Mouse (Mus musculus) intestine, embryonic 14.5 days (tissue): Measurements from ENCODE around the gene Actrt3. TPM values are rescaled to one million over a fixed set of nuclear protein-coding genes. Genes with fewer than 3 reads are reported as not detected.

Source experiments
- ATAC-seq: fragments of 200-750 bp; cut with Nextera tagmentation; replicated peaks from 2 replicates; pipeline ENCODE4 v1.8.0; 2017; ENCODE audit warnings: low read depth, moderate number of reproducible peaks, moderate TSS enrichment, moderate library complexity; ENCODE audit not compliant: low FRiP score, low TSS enrichment
- DNase-seq: peaks from one replicate; pipeline ENCODE4 v3.0.0-alpha.2; 2018; ENCODE audit warnings: low spot score
- H3K27ac ChIP-seq: fragments of 300-500 bp; sonication (generic); 2 replicates; pipeline ENCODE4 v1.5.1; 2014; ENCODE audit warnings: low read depth, mild to moderate bottlenecking, control low read depth
- H3K27me3 ChIP-seq: fragments of 300-500 bp; sonication (generic); replicated peaks from 2 replicates; pipeline ENCODE4 v1.6.1; 2014; ENCODE audit warnings: low read length, control low read depth; ENCODE audit not compliant: control insufficient read depth, insufficient read depth
- H3K36me3 ChIP-seq: fragments of 300-500 bp; sonication (generic); 2 replicates; pipeline ENCODE4 v1.6.1; 2014; ENCODE audit warnings: low read length, control low read depth; ENCODE audit not compliant: control insufficient read depth, insufficient read depth
- H3K4me1 ChIP-seq: fragments of 300-500 bp; sonication (generic); replicated peaks from 2 replicates; pipeline ENCODE4 v1.6.1; 2014; ENCODE audit warnings: low read length, control low read depth, mixed read lengths; ENCODE audit not compliant: control insufficient read depth, insufficient read depth
- H3K4me2 ChIP-seq: fragments of 300-500 bp; sonication (generic); 2 replicates; pipeline ENCODE4 v1.6.1; 2014; ENCODE audit warnings: low read length
- H3K4me3 ChIP-seq: fragments of 300-500 bp; sonication (generic); 2 replicates; pipeline ENCODE4 v1.5.1; 2014; ENCODE audit warnings: low read depth, low read length, control low read depth, mixed read lengths
- H3K9ac ChIP-seq: fragments of 300-500 bp; sonication (generic); 2 replicates; pipeline ENCODE4 v1.6.1; 2014; ENCODE audit warnings: mild to moderate bottlenecking, low read length
- H3K9me3 ChIP-seq: fragments of 300-500 bp; sonication (generic); 2 replicates; pipeline ENCODE4 v1.6.1; 2016; ENCODE audit warnings: low read length, control low read depth; ENCODE audit not compliant: control insufficient read depth
- WGBS: fragments of 180-500 bp; shearing (Covaris S2); extraction: QIAGEN DNeasy Blood & Tissue Kit; methylation state at CpG from one replicate; pipeline ENCODE4 v1.1.7; 2014; 5-methylcytosine and 5-hydroxymethylcytosine counted together
- polyA plus RNA-seq: library from polyadenylated mRNA; unstranded; fragments of >200 nt; fragmentation: Nextera tagmentation; extraction: Ambion mirVana; gene quantifications from 2 replicates; pipeline ENCODE4 v1.2.1, GENCODE M21; 2014

The Actrt3 gene
- 0.09 and 0.23 TPM in 2 replicates for polyA plus RNA-seq

- WGBS = 3% methylated on average over 32 of the region's 32 CpGs
Measured at GRCm38 (mm10) chr3:30599711-30600545, at the start of gene Actrt3. Actrt3 (minus strand) TSS chr3:30599939.

GRCm38 (mm10) chr3:30648466-30648865 lies 48.7 kb upstream of the Actrt3 start:
- no peak overlapping the region for H3K27ac ChIP-seq
- no peak overlapping the region for H3K9ac ChIP-seq
- no peak for DNase-seq
- peaks cover 22% of the 10 kb centered on the region for H3K27me3 ChIP-seq
- no peaks in the 10 kb centered on the region for H3K9me3 ChIP-seq
- H3K4me2 ChIP-seq = no peak overlapping the region
- H3K36me3 ChIP-seq = no peaks in the 10 kb centered on the region
- H3K4me1 ChIP-seq = no peaks in the 10 kb centered on the region
- no peak overlapping the region for H3K4me3 ChIP-seq
- WGBS = 94% methylated on average over 2 of the region's 2 CpGs
- ATAC-seq = no peak

More at GRCm38 (mm10) chr3:30599711-30600545, at the start of gene Actrt3:
- H3K4me2 ChIP-seq = peak within 1 kb of the TSS; percentile 95
- peak within 1 kb of the TSS; percentile 25 for H3K9ac ChIP-seq
- peaks cover 12% of the 10 kb centered on the region for H3K4me1 ChIP-seq
- DNase-seq (peak; percentile 68), ATAC-seq (no peak)
- H3K36me3 ChIP-seq = peaks cover 8% of the 10 kb centered on the region
- no peaks in the 10 kb centered on the region for H3K9me3 ChIP-seq
- H3K27me3 ChIP-seq = peaks cover 9% of the 10 kb centered on the region; the same call in 1 of the 2 replicates
- peak within 1 kb of the TSS; percentile 84 for H3K4me3 ChIP-seq
- peak within 1 kb of the TSS; percentile 5; the same call in 1 of the 2 replicates for H3K27ac ChIP-seq

- Histone ChIP-seq H3K9ac (peak within 1 kb of the TSS; percentile 35; the same call in 1 of the 2 replicates), H3K4me1 (no peaks in the 10 kb centered on the region), H3K4me3 (peak within 1 kb of the TSS; percentile 34), H3K27ac (no peak within 1 kb of the TSS), H3K9me3 (no peaks in the 10 kb centered on the region), H3K36me3 (no peaks in the 10 kb centered on the region), H3K4me2 (peak within 1 kb of the TSS; percentile 55), H3K27me3 (peaks cover 22% of the 10 kb centered on the region)
- DNase-seq (peak; percentile 68), ATAC-seq (peak; percentile 81)
- WGBS = 3% methylated on average over 25 of the region's 25 CpGs
Measured at GRCm38 (mm10) chr3:30647440-30648090, 47.8 kb upstream of the Actrt3 start, which contains the start of gene Lrrc34. Lrrc34 (minus strand) TSS chr3:30647869.

GRCm38 (mm10) chr3:30646761-30647160 lies 47.0 kb upstream of the Actrt3 start:
- H3K9me3 ChIP-seq = no peaks in the 10 kb centered on the region
- 55% methylated on average over 8 of the region's 8 CpGs for WGBS
- no peak overlapping the region for H3K27ac ChIP-seq
- H3K27me3 ChIP-seq = peaks cover 22% of the 10 kb centered on the region
- no peaks in the 10 kb centered on the region for H3K4me1 ChIP-seq
- no peak overlapping the region for H3K4me2 ChIP-seq
- H3K4me3 ChIP-seq = no peak overlapping the region
- no peaks in the 10 kb centered on the region for H3K36me3 ChIP-seq
- no peak overlapping the region for H3K9ac ChIP-seq
- no peak for ATAC-seq
- no peak for DNase-seq

GRCm38 (mm10) chr3:30644207-30644606 lies 44.5 kb upstream of the Actrt3 start, which contains the start of gene Lrriq4:
Lrriq4 (plus strand) TSS chr3:30644507.
- H3K9me3 ChIP-seq = no peaks in the 10 kb centered on the region
- no peaks in the 10 kb centered on the region for H3K4me1 ChIP-seq
- no peak within 1 kb of the TSS for H3K4me3 ChIP-seq
- peaks cover 8% of the 10 kb centered on the region for H3K27me3 ChIP-seq
- no peak within 1 kb of the TSS for H3K27ac ChIP-seq
- ATAC-seq = no peak
- no peak within 1 kb of the TSS for H3K9ac ChIP-seq
- no peak for DNase-seq
- no peaks in the 10 kb centered on the region for H3K36me3 ChIP-seq
- WGBS = 78% methylated on average over 2 of the region's 2 CpGs
- no peak within 1 kb of the TSS for H3K4me2 ChIP-seq

- no peak for ATAC-seq
- Histone ChIP-seq H3K27me3 (no peaks in the 10 kb centered on the region), H3K27ac (no peak overlapping the region), H3K9me3 (no peaks in the 10 kb centered on the region), H3K4me2 (no peak overlapping the region), H3K36me3 (no peaks in the 10 kb centered on the region), H3K9ac (no peak overlapping the region), H3K4me1 (no peaks in the 10 kb centered on the region), H3K4me3 (no peak overlapping the region)
- WGBS = 79% methylated on average over 4 of the region's 4 CpGs
- no peak for DNase-seq
Measured at GRCm38 (mm10) chr3:30635629-30636028, 35.9 kb upstream of the Actrt3 start.

GRCm38 (mm10) chr3:30633681-30634080 lies 33.9 kb upstream of the Actrt3 start:
- Histone ChIP-seq H3K27ac (no peak overlapping the region), H3K4me2 (no peak overlapping the region), H3K4me1 (no peaks in the 10 kb centered on the region), H3K27me3 (no peaks in the 10 kb centered on the region), H3K9ac (no peak overlapping the region), H3K4me3 (no peak overlapping the region), H3K36me3 (no peaks in the 10 kb centered on the region), H3K9me3 (no peaks in the 10 kb centered on the region)
- no peak for ATAC-seq
- no peak for DNase-seq
- WGBS = 53% methylated on average over 3 of the region's 3 CpGs

GRCm38 (mm10) chr3:30620132-30620531 lies 20.4 kb upstream of the Actrt3 start:
- DNase-seq (no peak), ATAC-seq (no peak)
- Histone ChIP-seq H3K9me3 (no peaks in the 10 kb centered on the region), H3K4me1 (no peaks in the 10 kb centered on the region), H3K36me3 (peaks cover 41% of the 10 kb centered on the region), H3K9ac (no peak overlapping the region), H3K4me2 (no peak overlapping the region), H3K4me3 (no peak overlapping the region), H3K27ac (no peak overlapping the region), H3K27me3 (no peaks in the 10 kb centered on the region)
- 81% methylated on average over 8 of the region's 8 CpGs for WGBS
